Mouse (Mus musculus): Measurements from ENCODE around the gene Peli2.

DNA sequence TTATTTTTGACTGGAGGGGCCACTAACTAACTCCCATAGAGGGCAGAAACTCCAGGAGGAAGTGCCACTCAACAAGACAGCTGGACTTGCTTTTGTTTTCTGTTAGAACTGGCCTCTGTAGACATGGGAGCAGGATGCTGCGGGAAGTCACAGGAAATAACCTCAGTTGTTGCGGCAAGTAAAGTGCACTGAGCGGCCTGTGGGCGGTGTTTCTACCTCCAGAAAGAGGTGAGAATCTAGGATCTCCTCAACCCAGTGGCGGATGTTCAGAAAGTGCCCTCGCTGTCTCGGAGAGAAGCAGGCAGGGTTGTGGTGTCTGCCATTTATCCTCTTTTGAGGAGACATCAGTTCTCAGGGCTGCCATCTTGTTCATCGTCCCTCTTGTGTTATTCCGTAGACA is 183.2 kb downstream of the Peli2 start:
- TF ChIP-seq POLR2A (IDR thresholded peaks at IDR 0.05; ENCODE audit: insufficient read depth, low read depth, low read length) (no peak), CTCF (IDR thresholded peaks at IDR 0.05) (no peak), EP300 (IDR thresholded peaks at IDR 0.05; ENCODE audit: insufficient read depth, low read depth, low read length) (no peak)

Measured in heart, adult 2 months (tissue).